ENCODE assay signal across 8 mouse cellular contexts in genomic region chr15:101198850-101199249, GRCm38 (mm10). TPM values are rescaled to one million over a fixed set of nuclear protein-coding genes. Genes with fewer than 3 reads are reported as not detected.
DNase-seq lines count a peak whose midpoint lies in the region; ATAC-seq and TF ChIP-seq lines count a peak whose summit lies in the region.
"Had no signal": no experiment of that assay in that cellular context is flagged by ENCODE, and none has a peak within 500 bp of the region (broad histone marks: within the 10 kb centered on the region; RNA-seq: fewer than 3 reads in every experiment).

No protein-coding gene starts in this region.

- no peaks in the 10 kb centered on the region for H3K27me3 ChIP-seq in kidney, embryonic 15.5 days
- H3K27me3 ChIP-seq in kidney, adult 2 months (replicated peaks; ENCODE audit: control insufficient read depth, insufficient read depth, low read length) = no peaks in the 10 kb centered on the region
- no peaks in the 10 kb centered on the region for H3K27me3 ChIP-seq in lung, embryonic 14.5 days (ENCODE audit: insufficient read depth, low read length)
- no peaks in the 10 kb centered on the region for H3K27me3 ChIP-seq in CH12.LX (replicated peaks)
- H3K27me3 ChIP-seq: limb, embryonic 12.5 days had no signal

- no peak overlapping the region for H3K4me3 ChIP-seq in kidney, embryonic 15.5 days (replicated peaks)
- no peak overlapping the region for H3K4me3 ChIP-seq in kidney, adult 2 months (ENCODE audit: insufficient read depth, low read depth, low read length)
- H3K4me3 ChIP-seq in lung, embryonic 14.5 days (ENCODE audit: low read depth, low read length) = no peak overlapping the region
- H3K4me3 ChIP-seq in CH12.LX (replicated peaks in 1 of 3; ENCODE audit: low read depth in 2 of 3, low read length in 2 of 3, poor library complexity in 1 of 3) = no peak overlapping the region
- H3K4me3 ChIP-seq: limb, embryonic 12.5 days had no signal

- no peak for ATAC-seq in kidney, embryonic 15.5 days (replicated peaks; ENCODE audit: low FRiP score)
- no peak for ATAC-seq in lung, embryonic 14.5 days (ENCODE audit: insufficient read depth)
- no peak for ATAC-seq in monocyte, adult 5-6 weeks (replicated peaks; ENCODE audit: insufficient number of reproducible peaks, low FRiP score, low TSS enrichment, poor library complexity, severe bottlenecking)

- DNase-seq in kidney, adult 2 months = no peak
- DNase-seq in lung, embryonic 14.5 days = peak; percentile 29
- no peak for DNase-seq in lung, postnatal 36 days
- DNase-seq in CH12.LX (ENCODE audit: extremely low read depth) (peak; percentile 47), R1 (ENCODE audit: low read depth, low spot score) (peak; percentile 73)

- WGBS in kidney, embryonic 15.5 days = 89% methylated on average over 14 of the region's 14 CpGs
- 72% methylated on average over 14 of the region's 14 CpGs for WGBS in kidney, adult 2 months
- 86% methylated on average over 14 of the region's 14 CpGs for WGBS in lung, embryonic 14.5 days

- peaks cover 50% of the 10 kb centered on the region for H3K4me1 ChIP-seq in kidney, embryonic 15.5 days
- peaks cover 39% of the 10 kb centered on the region for H3K4me1 ChIP-seq in kidney, adult 2 months (ENCODE audit: control insufficient read depth, insufficient read depth, low read length)
- no peaks in the 10 kb centered on the region for H3K4me1 ChIP-seq in lung, embryonic 14.5 days (ENCODE audit: insufficient read depth)
- peaks cover 15 to 30% of the 10 kb centered on the region in 2 experiments for H3K4me1 ChIP-seq in CH12.LX (ENCODE audit: control insufficient read depth in 1 of 2, insufficient read depth in 2 of 2)
- H3K4me1 ChIP-seq: limb, embryonic 12.5 days had no signal

- no peak for TF ChIP-seq EP300 in CH12.LX (IDR thresholded peaks at IDR 0.05; ENCODE audit: low read length)

- H3K27ac ChIP-seq in kidney, embryonic 15.5 days = peak overlapping the region; percentile 64
- H3K27ac ChIP-seq in kidney, adult 2 months (ENCODE audit: insufficient read depth, low read depth, low read length) = no peak overlapping the region
- H3K27ac ChIP-seq in lung, embryonic 14.5 days (ENCODE audit: low read depth) = no peak overlapping the region
- H3K27ac ChIP-seq in CH12.LX (ENCODE audit: insufficient read depth, low read depth) = 0 out of 2 replicates have a peak overlapping the region, but pooled peaks have one; percentile 0
- H3K27ac ChIP-seq: limb, embryonic 12.5 days had no signal

- no peaks in the 10 kb centered on the region for H3K79me2 ChIP-seq in CH12.LX (replicated peaks; ENCODE audit: control insufficient read depth, extremely low read depth, insufficient read depth, poor library complexity, severe bottlenecking)

- TF ChIP-seq CTCF in kidney, adult 2 months (conservative IDR thresholded peaks at IDR 0.05; ENCODE audit: insufficient read depth, insufficient read length, low read depth, low read length) = no peak; the same call in 1 of the 2 replicates
- TF ChIP-seq CTCF in lung, embryonic 14.5 days (IDR thresholded peaks at IDR 0.05; ENCODE audit: low read depth) = peak; percentile 37
- TF ChIP-seq CTCF in CH12.LX (conservative IDR thresholded peaks at IDR 0.05 in 1 of 2, IDR thresholded peaks at IDR 0.05 in 1 of 2; ENCODE audit: low read depth in 2 of 2, low read length in 2 of 2) = peak; percentile 61 to 85

- dilution Hi-C loops in CH12.LX (cut with MboI; ENCODE audit: extremely low pct_ligation_motif_present, extremely low pct_unique_long_range_greater_than_20kb, low sequenced_read_pairs) = no loop called here

- no peak for TF ChIP-seq POLR2A in kidney, adult 2 months (IDR thresholded peaks at IDR 0.05; ENCODE audit: low read depth, low read length)
- TF ChIP-seq POLR2A in CH12.LX (IDR thresholded peaks at IDR 0.05; ENCODE audit: low read depth, low read length) = no peak

- peaks cover 84% of the 10 kb centered on the region for H3K36me3 ChIP-seq in kidney, embryonic 15.5 days
- no peaks in the 10 kb centered on the region; the same call in none of the 2 replicates for H3K36me3 ChIP-seq in kidney, adult 2 months (ENCODE audit: control insufficient read depth, insufficient read depth, low read length)
- H3K36me3 ChIP-seq in lung, embryonic 14.5 days (ENCODE audit: insufficient read depth) = peaks cover 73% of the 10 kb centered on the region
- peaks cover 40 to 60% of the 10 kb centered on the region in 2 experiments for H3K36me3 ChIP-seq in CH12.LX (replicated peaks in 1 of 2; ENCODE audit: control insufficient read depth in 1 of 2, insufficient read depth in 1 of 2, low read length in 1 of 2)

- H3K4me2 ChIP-seq in kidney, embryonic 15.5 days = no peak overlapping the region
- H3K4me2 ChIP-seq in lung, embryonic 14.5 days = no peak overlapping the region
- no peak overlapping the region for H3K4me2 ChIP-seq in CH12.LX (ENCODE audit: insufficient read depth, low read depth, poor library complexity, severe bottlenecking)
- H3K4me2 ChIP-seq: limb, embryonic 12.5 days had no signal

- in situ Hi-C loops in CH12.LX (cut with MboI; ENCODE audit: low pct_ligation_motif_present, low pct_unique_long_range_greater_than_20kb, low sequenced_read_pairs) = no loop called here

- H3K9me3 ChIP-seq in kidney, embryonic 15.5 days (replicated peaks) = no peaks in the 10 kb centered on the region
- no peaks in the 10 kb centered on the region for H3K9me3 ChIP-seq in lung, embryonic 14.5 days (ENCODE audit: low read depth, low read length)
- H3K9me3 ChIP-seq in CH12.LX (replicated peaks; ENCODE audit: low read length) = peaks cover 7% of the 10 kb centered on the region

- TF ChIP-seq RAD21 in CH12.LX (IDR thresholded peaks at IDR 0.05; ENCODE audit: low read depth, low read length) = no peak; the same call in none of the 2 replicates

- H3K9ac ChIP-seq in kidney, embryonic 15.5 days = no peak overlapping the region
- no peak overlapping the region for H3K9ac ChIP-seq in lung, embryonic 14.5 days
- H3K9ac ChIP-seq in CH12.LX (ENCODE audit: insufficient read depth, low read depth) = no peak overlapping the region
- H3K9ac ChIP-seq: limb, embryonic 12.5 days had no signal

TF ChIP-seq in CH12.LX, 34 proteins besides CTCF, POLR2A, EP300 and RAD21:
- no peak for TF ChIP-seq CHD2 (IDR thresholded peaks at IDR 0.05; ENCODE audit: low read length)
- TF ChIP-seq ZC3H11A (IDR thresholded peaks at IDR 0.05; ENCODE audit: low read depth, low read length) = no peak
- no peak for TF ChIP-seq MAZ (IDR thresholded peaks at IDR 0.05; ENCODE audit: low read depth, low read length)
TF ChIP-seq in CH12.LX: peak in this region for 0.

RNA-seq across cellular contexts. Expression of gene Acvr1b, which starts 25.0 kb away (rescaled TPM):
- 6.2 and 6.4 TPM in 2 replicates for polyA plus RNA-seq in kidney, embryonic 15.5 days (2015; fragmentation: Nextera tagmentation; extraction: Ambion mirVana)
- polyA plus RNA-seq in kidney, adult 2 months (2012; rRNA removed) = 37.0 and 37.2 TPM in 2 replicates
- 6.3 and 6.4 TPM in 2 replicates for polyA plus RNA-seq in lung, embryonic 14.5 days (2014; fragmentation: Nextera tagmentation; extraction: Ambion mirVana)
- total RNA-seq in CH12.LX (2012; rRNA removed) (3.3 and 4.8 TPM in 2 replicates), CH12.LX (2014; rRNA removed) (2.6 and 2.9 TPM in 2 replicates)
- 2.7 TPM in 2 replicates for polyA plus RNA-seq in CH12.LX (2012; ENCODE audit: insufficient read length, low read depth)
- 14.2 to 16.4 TPM (median 14.2 TPM) in 3 replicates for total RNA-seq in monocyte, adult 5-6 weeks (2017)

RNA-seq across cellular contexts. Expression of gene Grasp, which starts 25.1 kb away (rescaled TPM):
- polyA plus RNA-seq in kidney, embryonic 15.5 days (2015; fragmentation: Nextera tagmentation; extraction: Ambion mirVana) = 4.7 TPM in 2 replicates
- polyA plus RNA-seq in kidney, adult 2 months (2012; rRNA removed) = 6.2 and 7.0 TPM in 2 replicates
- 7.8 and 10.4 TPM in 2 replicates for polyA plus RNA-seq in lung, embryonic 14.5 days (2014; fragmentation: Nextera tagmentation; extraction: Ambion mirVana)
- total RNA-seq in CH12.LX (2012; rRNA removed) (2.9 and 6.7 TPM in 2 replicates), CH12.LX (2014; rRNA removed) (1.4 and 2.3 TPM in 2 replicates)
- polyA plus RNA-seq in CH12.LX (2012; ENCODE audit: insufficient read length, low read depth) = 2.4 TPM in 2 replicates
- 4.9 to 10.8 TPM (median 9.0 TPM) in 3 replicates for total RNA-seq in monocyte, adult 5-6 weeks (2017)

RNA-seq across cellular contexts. Expression of gene Nr4a1, which starts 55.2 kb away (rescaled TPM):
- polyA plus RNA-seq in kidney, embryonic 15.5 days (2015; fragmentation: Nextera tagmentation; extraction: Ambion mirVana) = 9.8 and 10.0 TPM in 2 replicates
- 4.9 and 5.7 TPM in 2 replicates for polyA plus RNA-seq in kidney, adult 2 months (2012; rRNA removed)
- polyA plus RNA-seq in lung, embryonic 14.5 days (2014; fragmentation: Nextera tagmentation; extraction: Ambion mirVana) = 8.8 TPM in 2 replicates
- total RNA-seq in CH12.LX (2012; rRNA removed) (0.42 and 0.89 TPM in 2 replicates), CH12.LX (2014; rRNA removed) (0.57 and 0.60 TPM in 2 replicates)
- 1.1 and 1.6 TPM in 2 replicates for polyA plus RNA-seq in CH12.LX (2012; ENCODE audit: insufficient read length, low read depth)
- 717 to 1,434 TPM (median 717 TPM) in 3 replicates for total RNA-seq in monocyte, adult 5-6 weeks (2017)

Comparison
In these comparisons a context has a peak if more than half of its experiments do, and no peak if none do; other contexts are left out.
1. H3K27ac ChIP-seq: peak in kidney, embryonic 15.5 days (single experiment) and CH12.LX (single experiment); none in kidney, adult 2 months (single experiment) and lung, embryonic 14.5 days (single experiment).
2. DNase-seq: peak in lung, embryonic 14.5 days (single experiment), CH12.LX (single experiment) and R1 (single experiment); none in kidney, adult 2 months (single experiment) and lung, postnatal 36 days (single experiment).